Mouse (Mus musculus) myocyte (in vitro differentiated cells): ENCODE results near the gene Mstn.

Source experiments
- CEBPB ChIP-seq: IDR thresholded peaks from 2 replicates; pipeline ENCODE4 v1.6.1; 2011; ENCODE audit warnings: mild to moderate bottlenecking, moderate library complexity; ENCODE audit not compliant: poor library complexity, insufficient read depth, severe bottlenecking
- E2F4 ChIP-seq: IDR thresholded peaks from one replicate; pipeline ENCODE4 v1.6.1; 2011; ENCODE audit warnings: mild to moderate bottlenecking, control low read depth, moderate library complexity; ENCODE audit not compliant: insufficient read depth
- MAX ChIP-seq: IDR thresholded peaks from one replicate; pipeline ENCODE4 v1.6.1; 2011; ENCODE audit warnings: low read depth, mild to moderate bottlenecking, control low read depth
- MYOD1 ChIP-seq, 3 experiments: IDR thresholded peaks; one replicate each; pipeline ENCODE4 v1.6.1; 2011; ENCODE audit warnings: control low read depth in 2 of 3, low read depth in 2 of 3, mild to moderate bottlenecking in 2 of 3, moderate library complexity in 1 of 3; ENCODE audit not compliant: insufficient read length in 2 of 3, control insufficient read depth in 1 of 3
- MYOG ChIP-seq, 3 experiments: IDR thresholded peaks; one replicate each; pipeline ENCODE4 v1.6.1; 2011; ENCODE audit warnings: control low read depth in 2 of 3, low read depth in 2 of 3, mild to moderate bottlenecking in 2 of 3; ENCODE audit not compliant: insufficient read length in 2 of 3, control insufficient read depth in 1 of 3, insufficient read depth in 1 of 3
- POLR2A ChIP-seq: IDR thresholded peaks from one replicate; pipeline ENCODE4 v1.6.1; 2011; ENCODE audit warnings: low read depth, mild to moderate bottlenecking, control low read depth, moderate library complexity; ENCODE audit not compliant: insufficient read length
- POLR2AphosphoS2 ChIP-seq: IDR thresholded peaks from one replicate; pipeline ENCODE4 v1.6.1; 2011; ENCODE audit warnings: low read depth, control low read depth; ENCODE audit not compliant: insufficient read length
- REST ChIP-seq: IDR thresholded peaks from one replicate; pipeline ENCODE4 v1.6.1; 2011; ENCODE audit warnings: mild to moderate bottlenecking, control low read depth, moderate library complexity; ENCODE audit not compliant: insufficient read depth, insufficient read length
- SRF ChIP-seq: IDR thresholded peaks from one replicate; pipeline ENCODE4 v1.6.1; 2011; ENCODE audit warnings: low read depth; ENCODE audit not compliant: control insufficient read depth, insufficient read length
- TCF12 ChIP-seq: IDR thresholded peaks from one replicate; pipeline ENCODE4 v1.6.1; 2011; ENCODE audit warnings: mild to moderate bottlenecking, control low read depth; ENCODE audit not compliant: poor library complexity, insufficient read depth, severe bottlenecking
- TCF3 ChIP-seq: IDR thresholded peaks from one replicate; pipeline ENCODE4 v1.6.1; 2011; ENCODE audit warnings: low read depth, control low read depth; ENCODE audit not compliant: insufficient read length
- USF1 ChIP-seq: IDR thresholded peaks from one replicate; pipeline ENCODE4 v1.6.1; 2011; ENCODE audit warnings: low read depth, mild to moderate bottlenecking, control low read depth, moderate library complexity

GRCm38 (mm10) chr1:53110561-53110960, 49.1 kb downstream of the Mstn start:
- TF ChIP-seq POLR2A (no peak), USF1 (no peak), MYOD1 (IDR thresholded peaks at IDR 0.05; ENCODE audit: control insufficient read depth in 1 of 3, insufficient read length in 2 of 3, low read depth in 2 of 3) (no peak), POLR2AphosphoS2 (no peak), SRF (no peak), TCF12 (no peak), E2F4 (no peak), MAX (no peak), MYOG (IDR thresholded peaks at IDR 0.05; ENCODE audit: control insufficient read depth in 1 of 3, insufficient read depth in 1 of 3, insufficient read length in 2 of 3, low read depth in 2 of 3) (no peak), CEBPB (no peak), TCF3 (no peak), REST (no peak)
